Mouse (Mus musculus) stomach, postnatal 0 days (tissue): Measurements from ENCODE around the gene Daam1.

Experiments used
- CTCF ChIP-seq: IDR thresholded peaks from 2 replicates; pipeline ENCODE4 v1.5.1; 2016; ENCODE audit warnings: antibody characterized with exemption, low read depth, mild to moderate bottlenecking, moderate library complexity
- EP300 ChIP-seq: optimal IDR thresholded peaks from 2 replicates; pipeline ENCODE3; 2016; ENCODE audit warnings: antibody characterized with exemption

GRCm38 (mm10) chr12:71853694-71854093 is 22.8 kb downstream of the Daam1 start:
- TF ChIP-seq CTCF (no peak), EP300 (no peak)
